Mouse (Mus musculus) E14TG2a.4 (cell line): ENCODE measurements around the gene Ttc41.

ENCODE experiments used
- CTCF ChIP-seq: conservative IDR thresholded peaks from 2 replicates; pipeline ENCODE4 v1.5.1; 2014; ENCODE audit warnings: low read length
- POU5F1 ChIP-seq: IDR thresholded peaks from 2 replicates; pipeline ENCODE4 v1.6.1; 2014; ENCODE audit warnings: low read length, borderline replicate concordance

DNA sequence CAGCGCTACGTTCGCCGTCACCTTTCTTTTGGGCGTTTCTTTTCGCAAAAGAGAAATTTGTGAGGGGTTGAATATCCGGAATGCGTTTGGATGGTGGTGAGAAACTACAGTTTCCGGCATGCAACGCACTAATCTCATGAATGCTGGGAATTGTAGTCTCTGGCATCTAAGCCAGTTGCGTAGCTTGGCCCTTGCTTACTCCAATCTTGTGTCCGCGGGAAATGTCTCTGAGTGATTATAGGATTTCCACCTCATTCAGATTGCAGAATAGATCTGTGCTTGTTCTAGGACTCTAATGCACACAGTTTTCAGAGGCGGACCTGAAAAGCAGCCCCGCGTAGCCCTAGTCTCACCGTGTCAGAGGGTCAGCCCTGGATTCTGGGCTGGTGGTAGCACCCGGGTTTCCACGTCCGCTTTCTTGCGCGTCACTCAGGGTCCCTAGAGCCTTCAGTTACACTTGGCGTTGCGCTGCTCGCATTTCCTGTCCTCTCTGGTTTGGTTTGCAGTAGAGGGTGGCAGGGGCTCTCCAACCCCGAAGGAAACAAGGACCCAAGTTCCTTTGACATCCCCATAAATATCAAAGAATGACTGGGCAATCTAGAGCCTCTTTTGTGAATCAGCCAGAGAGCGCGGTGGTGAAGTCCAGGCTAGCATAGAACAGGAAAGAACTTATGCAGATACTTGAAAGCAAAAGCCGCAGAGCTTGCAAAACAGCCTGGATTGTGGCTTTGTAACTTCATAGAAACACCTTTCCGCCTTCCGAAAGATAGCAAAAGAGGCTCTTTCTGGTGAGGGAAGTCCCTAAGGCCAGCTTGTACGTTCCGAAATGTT is 526 bp downstream of the Ttc41 start:
- no peak for TF ChIP-seq CTCF
- TF ChIP-seq POU5F1, result no peak
